Mouse (Mus musculus): ENCODE data around the gene Rpp38. TPM values are rescaled to one million over a fixed set of nuclear protein-coding genes. Genes with fewer than 3 reads are reported as not detected.

The Rpp38 gene
- 9.2 and 10.5 TPM in 2 replicates for polyA plus RNA-seq (2012; rRNA removed)

GRCm38 (mm10) chr2:3332484-3333242 is at the start of gene Rpp38:
TSS of gene Rpp38 (minus strand) at chr2:3332643.

DNA sequence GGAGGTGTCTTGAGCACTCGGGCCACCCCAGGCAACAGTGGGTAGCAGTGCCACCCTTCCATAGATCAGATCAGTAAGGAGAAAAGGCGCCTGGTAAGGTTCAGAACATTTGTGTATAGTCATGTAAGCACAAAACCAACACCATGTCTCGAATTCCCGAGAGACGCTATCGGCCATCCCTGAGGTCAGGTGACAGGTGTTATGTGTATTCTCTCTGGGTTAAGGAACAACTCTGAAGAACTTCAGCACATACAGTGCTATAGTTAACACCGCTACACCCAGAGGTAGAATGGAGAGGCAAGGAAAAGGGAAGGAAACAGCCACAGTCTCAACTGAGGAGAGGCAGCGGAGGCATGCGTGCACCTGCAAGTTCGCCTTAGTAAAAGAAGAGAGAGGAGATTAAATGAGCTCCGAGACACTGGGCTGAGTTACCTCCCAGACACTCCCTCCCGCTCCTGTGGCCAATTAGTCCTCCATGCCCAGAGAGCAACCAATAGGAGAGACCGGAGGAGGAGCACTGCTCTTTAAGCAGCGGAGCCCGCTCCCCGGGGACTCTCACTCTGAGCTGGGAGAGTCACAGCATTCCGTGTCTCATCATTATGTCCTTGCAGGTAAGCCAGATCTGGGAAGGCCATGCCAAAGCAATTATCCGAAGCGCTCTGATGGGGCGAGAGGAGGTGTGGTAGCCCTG is 3.3 kb upstream of the Rpp38 start, which contains the start of gene Acbd7:
Acbd7 (plus strand) TSS at position 558 of the 691 bp plus-strand sequence.

GRCm38 (mm10) chr2:3283602-3284472 is 48.6 kb downstream of the Rpp38 start, which contains the start of gene Nmt2:
TSS of gene Nmt2 (plus strand) at chr2:3284212.

Other genes starting within 250 kb of the Rpp38 start
- gene Fam171a1, start 218.4 kb downstream of the Rpp38 start, polyA plus RNA-seq (2012; rRNA removed), result 1.8 and 1.9 TPM in 2 replicates
- 5.0 and 5.9 TPM in 2 replicates for gene Nmt2, start 48.4 kb downstream of the Rpp38 start, polyA plus RNA-seq (2012; rRNA removed)
- 0.37 and 0.51 TPM in 2 replicates for gene Acbd7, start 3.5 kb upstream of the Rpp38 start, polyA plus RNA-seq (2012; rRNA removed)
- gene Olah, start 64.6 kb upstream of the Rpp38 start, polyA plus RNA-seq (2012; rRNA removed), result not detected in 2 replicates
- gene Meig1, start 90.0 kb upstream of the Rpp38 start, polyA plus RNA-seq (2012; rRNA removed), result not detected in 2 replicates
- gene Dclre1c, start 91.5 kb upstream of the Rpp38 start, polyA plus RNA-seq (2012; rRNA removed), result 4.4 and 5.6 TPM in 2 replicates
- gene Suv39h2, start 142.4 kb upstream of the Rpp38 start, polyA plus RNA-seq (2012; rRNA removed), result 3.8 and 4.5 TPM in 2 replicates
- 1.0 and 1.4 TPM in 2 replicates for gene Gm45902, start 180.1 kb upstream of the Rpp38 start, polyA plus RNA-seq (2012; rRNA removed)
- gene Hspa14, start 180.2 kb upstream of the Rpp38 start, polyA plus RNA-seq (2012; rRNA removed), result 51.9 and 56.0 TPM in 2 replicates
- 0.28 and 0.33 TPM in 2 replicates for gene Cdnf, start 180.4 kb upstream of the Rpp38 start, polyA plus RNA-seq (2012; rRNA removed)
- 9.0 and 11.5 TPM in 2 replicates for gene Fam107b, start 237.8 kb upstream of the Rpp38 start, polyA plus RNA-seq (2012; rRNA removed)